Mouse (Mus musculus): Measurements from ENCODE around the gene Jade2. TPM values are rescaled to one million over a fixed set of nuclear protein-coding genes. Genes with fewer than 3 reads are reported as not detected.

The Jade2 gene
- polyA plus RNA-seq (2012; rRNA removed): 13.3 and 17.3 TPM in 2 replicates

DNA sequence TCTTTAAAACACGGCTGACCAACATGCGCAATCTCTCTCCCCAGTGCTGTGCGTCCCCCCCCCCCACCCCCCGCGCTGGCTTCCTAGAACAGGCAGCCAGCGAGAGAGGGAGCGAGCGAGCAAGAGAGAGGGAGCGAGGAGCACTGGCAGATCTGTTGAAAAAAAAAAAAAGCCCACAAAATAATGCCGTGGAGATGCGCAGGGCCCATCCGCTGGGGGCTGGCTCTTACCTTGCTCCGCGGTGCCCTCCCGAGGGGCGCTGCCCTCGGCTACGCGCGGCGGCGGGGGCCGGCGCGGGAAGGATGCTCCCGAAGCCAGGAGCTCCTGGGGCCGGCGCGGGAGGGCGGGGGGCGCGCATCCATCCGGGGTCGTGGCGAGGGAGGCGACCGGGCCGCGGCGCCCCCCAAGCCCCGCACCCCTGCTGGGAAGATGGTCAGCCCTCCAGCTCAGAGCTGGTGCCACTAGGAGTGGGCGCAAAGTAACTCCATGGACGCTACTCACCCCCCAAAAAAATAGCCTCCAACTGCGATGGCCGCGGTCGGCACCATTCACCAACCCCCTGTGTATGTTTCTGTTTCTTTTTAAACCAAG is at the start of gene Jade2:
Gene Jade2 (minus strand): TSS at position 573 of the 591 bp plus-strand sequence.
- DNase-seq (ENCODE audit: low read depth): no peak

DNA sequence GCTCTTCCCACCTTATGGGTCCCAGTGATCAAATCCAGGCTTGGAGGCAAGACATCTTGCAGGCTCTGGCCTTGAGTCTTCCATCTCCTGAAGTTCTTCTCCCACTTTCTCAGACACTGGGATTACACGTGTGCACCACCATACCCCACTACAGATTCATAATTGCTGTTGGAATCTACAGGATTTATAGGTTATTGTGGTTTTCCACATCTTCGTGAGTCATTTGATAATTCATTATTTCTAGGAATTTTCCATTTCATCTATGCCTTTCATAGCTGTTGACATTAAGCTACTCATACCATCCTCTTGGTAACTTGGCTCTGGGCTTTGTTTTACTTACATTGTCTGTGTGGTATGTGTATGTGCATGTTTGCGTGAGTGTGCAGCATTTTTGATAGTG is 46.8 kb upstream of the Jade2 start:
- no peak for DNase-seq (ENCODE audit: low read depth)

DNA sequence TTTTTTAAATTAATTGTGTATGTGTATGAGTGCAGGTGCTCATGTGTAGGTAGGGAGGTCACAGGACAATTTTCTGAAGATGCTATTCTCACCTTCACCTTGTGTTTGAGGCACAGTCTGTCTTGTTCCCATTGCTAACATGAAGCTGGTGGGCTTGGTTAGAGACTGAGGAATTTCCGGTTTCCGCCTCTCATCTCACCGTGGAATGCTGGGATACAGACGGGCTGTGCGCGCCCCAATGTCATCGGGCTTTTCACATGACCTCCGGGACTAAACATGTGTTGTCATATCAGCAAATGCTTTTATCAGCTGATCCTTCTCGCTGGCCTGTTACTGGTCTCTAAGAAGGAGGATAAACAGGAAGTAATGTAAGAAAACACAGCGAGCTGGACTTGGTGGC is 42.2 kb upstream of the Jade2 start:
- DNase-seq (ENCODE audit: low read depth): no peak

DNA sequence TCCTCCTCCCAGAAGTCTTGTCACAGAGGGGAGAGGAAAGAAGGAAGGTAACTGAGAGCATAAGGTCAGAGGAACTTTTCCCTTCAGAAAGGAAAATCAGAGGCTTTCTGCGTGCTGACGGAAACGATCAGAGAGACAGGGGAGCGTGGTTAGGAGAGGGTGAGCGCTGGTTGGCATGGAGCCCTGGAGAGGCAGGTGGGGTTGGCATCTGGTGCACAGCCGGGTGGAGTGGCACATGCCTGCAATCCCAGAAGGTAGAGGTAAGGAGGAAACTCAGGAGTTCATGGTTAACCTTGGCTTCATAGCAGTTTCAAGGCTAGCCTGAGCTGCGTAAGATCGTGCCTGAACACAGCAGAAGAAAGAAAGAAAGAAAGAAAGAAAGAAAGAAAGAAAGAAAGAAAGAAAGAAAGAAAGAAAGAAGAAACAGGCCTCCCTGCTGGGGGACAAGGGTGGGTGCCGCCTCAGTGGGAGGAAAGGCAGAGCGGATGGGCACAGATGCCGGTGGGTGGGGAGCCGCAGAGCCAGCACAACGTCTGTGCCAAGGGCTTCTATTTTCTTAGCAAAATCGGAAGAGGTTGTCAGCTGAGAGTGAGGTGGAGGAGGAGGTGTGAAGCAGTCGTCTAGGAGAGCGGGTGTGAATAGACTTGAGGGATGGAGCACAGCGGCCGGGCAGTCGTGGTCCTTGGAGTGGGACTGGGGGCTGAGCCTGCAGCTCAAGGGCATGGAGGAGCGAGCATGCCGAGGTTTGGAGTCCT is 41.0 kb upstream of the Jade2 start:
- no peak for DNase-seq (ENCODE audit: low read depth)

DNA sequence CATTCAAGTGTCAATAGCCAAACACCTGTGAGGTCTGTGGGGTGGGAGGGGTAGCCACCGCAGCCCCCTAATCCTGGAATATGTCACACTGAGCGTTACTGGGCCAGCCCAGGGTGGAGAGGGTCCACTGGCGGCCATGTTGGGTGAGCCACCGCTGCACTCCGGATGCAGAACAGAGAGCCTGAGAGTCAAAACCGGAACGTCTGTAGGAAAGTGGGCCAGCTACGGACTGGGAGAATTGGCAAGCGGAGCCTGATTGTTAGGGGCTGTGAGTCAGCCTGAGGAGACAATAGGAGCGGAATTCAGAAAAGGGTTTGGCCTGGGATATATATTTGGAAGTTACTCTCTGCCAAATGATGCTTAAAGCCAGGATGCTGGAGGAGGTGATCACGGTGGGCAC is 39.9 kb upstream of the Jade2 start:
- DNase-seq (ENCODE audit: low read depth): no peak

DNA sequence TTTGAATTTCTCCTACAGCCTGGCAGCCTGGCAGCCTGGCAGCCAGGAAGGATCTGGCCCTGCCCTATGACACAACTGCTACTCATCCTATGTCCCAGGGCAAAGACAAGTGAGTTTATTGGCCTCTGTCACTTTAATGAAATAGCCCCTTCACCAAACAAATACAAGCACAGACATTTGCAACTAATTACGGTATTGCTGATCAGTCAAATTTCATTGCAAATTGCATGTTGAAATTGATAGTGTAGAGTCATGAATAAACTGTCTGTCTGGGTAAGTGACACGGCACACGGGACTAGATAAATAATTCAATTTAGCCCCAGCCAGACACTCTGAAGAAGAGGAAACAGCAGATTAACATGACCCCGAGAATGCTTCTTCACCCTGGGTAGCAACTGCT is 38.6 kb upstream of the Jade2 start:
- no peak for DNase-seq (ENCODE audit: low read depth)

DNA sequence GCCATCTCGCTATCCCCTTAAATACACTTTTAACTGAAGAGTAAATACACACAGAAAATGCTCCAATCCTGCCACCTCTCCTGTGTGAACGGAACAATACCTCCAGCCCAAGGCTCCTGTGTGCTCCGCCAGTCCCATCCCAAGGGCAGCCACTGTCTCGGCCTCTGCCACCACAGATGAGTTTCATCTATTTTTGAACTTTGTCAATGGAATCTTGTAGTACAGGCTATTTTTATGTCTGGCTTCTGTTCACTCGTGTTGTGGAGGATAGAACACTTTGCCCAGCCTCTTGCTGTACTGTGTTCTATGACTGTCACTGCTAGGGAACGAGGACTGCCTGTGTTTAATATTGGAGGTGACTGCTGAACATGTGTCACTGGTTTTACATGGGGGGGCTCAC is 28.2 kb upstream of the Jade2 start:
- DNase-seq (ENCODE audit: low read depth): no peak

DNA sequence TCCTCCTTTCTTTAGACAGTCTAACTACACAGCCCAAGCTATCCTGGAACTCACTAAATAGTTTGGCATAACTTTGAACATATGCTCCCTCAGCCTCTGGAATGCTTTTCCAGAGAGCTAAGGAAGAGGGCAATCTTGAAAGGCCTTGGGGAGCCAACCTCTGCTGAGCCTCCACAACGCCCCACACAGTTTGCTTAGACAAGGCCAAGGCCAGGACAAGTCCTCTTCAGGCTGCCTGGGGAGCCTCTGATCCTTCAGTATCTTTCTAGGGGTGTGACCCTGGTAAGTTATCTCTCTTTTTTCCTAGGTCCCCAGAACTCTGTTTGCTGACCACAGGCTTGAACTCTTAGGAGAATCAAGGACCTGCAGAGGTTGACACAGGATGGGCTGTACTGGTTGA is 26.6 kb upstream of the Jade2 start:
- DNase-seq (ENCODE audit: low read depth): no peak

DNA sequence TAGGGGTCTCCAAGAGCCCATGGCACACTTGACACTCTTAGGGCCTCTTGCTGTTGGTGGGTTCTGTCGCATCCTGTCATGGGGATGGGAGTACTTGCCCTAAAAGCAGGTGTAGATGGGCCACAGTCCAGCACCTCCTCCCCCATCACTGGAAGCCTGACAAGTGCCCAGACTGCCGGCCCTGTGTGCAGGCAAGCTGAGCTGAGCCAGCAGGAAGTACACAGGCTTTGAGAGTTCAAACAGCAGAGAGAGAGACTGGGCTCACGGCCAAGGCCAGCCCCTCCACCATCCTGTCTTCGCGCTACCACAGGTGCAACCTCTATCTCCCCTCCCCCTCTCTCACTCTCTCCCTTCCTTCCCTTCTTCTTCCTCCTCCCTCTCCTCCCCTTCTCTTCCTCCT is 26.2 kb upstream of the Jade2 start:
- no peak for DNase-seq (ENCODE audit: low read depth)

DNA sequence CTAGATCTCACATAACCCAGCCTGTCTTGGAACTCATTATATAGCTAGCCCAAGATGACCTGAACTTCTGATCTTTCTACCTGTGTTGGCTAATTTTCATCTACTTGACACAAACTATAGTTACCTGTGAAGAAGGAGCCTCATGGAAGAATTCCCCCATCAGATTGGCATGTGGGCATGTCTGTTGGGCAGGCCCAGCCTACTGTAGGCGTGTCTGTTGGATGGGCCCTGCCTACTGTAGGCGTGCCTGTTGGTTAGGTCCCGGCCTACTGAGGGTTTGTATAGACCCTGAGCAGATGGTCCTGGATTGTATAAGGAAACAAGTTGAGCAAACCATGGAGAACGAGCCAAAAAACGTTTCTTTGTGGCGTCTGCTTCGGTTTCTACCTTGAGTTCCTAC is 24.3 kb upstream of the Jade2 start:
- no peak for DNase-seq (ENCODE audit: low read depth)

DNA sequence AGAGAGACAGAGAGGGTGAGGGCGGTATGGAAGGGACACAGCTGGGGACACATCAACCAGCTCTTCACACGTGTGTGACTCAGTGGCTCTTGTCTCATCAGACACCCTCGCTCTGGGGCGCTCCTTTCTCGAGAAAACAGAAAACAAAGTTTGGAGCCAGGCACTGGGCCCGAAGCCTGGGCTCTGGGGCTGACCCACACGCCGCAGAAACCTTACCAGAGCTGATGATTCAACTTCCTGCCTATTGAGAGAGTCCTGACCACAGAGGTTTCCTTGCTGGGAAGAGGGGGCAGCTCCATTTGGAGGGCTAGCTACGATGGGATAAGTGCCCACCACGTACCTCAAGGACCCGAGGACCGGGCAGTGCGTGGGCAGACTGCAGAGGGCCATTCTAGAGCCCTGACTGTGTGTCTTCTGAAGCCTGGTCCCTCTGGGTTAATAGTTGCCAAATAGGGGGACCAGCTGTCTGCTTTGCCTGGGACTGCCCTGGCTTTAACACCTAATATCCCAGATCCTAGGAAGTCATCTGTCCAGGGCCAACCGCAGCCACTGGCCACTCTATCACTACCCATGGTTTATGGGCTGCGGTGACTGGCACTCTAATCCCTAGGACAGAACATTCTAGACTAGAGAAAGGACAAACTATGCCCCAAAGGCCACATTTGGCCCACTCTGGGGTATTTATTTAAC is 23.7 kb upstream of the Jade2 start:
- DNase-seq (ENCODE audit: low read depth): no peak

DNA sequence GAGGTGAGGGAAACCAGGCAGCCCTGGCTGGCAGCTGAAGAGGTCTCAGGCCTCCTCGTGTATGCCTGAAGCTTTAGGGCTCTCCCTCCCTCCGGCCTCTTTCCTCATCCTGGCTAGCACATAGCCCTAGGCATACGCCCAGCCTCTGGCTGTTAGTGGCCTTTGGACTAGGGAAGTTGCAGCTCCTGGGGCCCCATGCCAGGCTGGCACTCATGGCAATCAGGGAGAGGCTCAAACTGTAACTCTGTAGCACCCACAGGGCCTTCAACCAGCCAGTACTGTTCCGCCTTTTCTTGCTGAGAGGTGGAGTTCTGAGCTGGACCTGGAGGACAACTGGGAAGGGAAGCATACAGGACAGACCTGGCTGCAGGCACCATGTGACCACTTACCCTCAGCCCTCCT is 19.5 kb upstream of the Jade2 start:
- no peak for DNase-seq (ENCODE audit: low read depth)

DNA sequence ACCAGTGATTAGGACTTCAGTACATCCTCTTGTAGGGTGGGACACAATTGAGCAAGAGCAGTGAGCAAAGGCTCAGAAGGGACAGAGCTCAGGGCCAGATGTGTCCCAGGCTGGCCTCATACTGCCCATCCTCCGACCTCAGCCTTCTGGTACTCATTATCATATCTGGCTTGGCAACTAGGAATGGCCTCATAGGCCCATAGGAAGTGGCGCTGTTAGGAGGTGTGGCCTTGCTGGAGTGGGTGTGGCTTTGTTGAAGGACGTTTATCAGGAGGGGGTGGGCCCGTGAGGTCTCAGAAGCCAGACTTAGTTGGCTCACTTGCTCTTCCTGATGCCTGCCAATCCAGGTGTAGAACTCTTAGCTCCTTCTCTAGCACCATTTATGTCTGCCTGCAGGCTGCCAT is 18.3 kb upstream of the Jade2 start:
- no peak for DNase-seq (ENCODE audit: low read depth)

DNA sequence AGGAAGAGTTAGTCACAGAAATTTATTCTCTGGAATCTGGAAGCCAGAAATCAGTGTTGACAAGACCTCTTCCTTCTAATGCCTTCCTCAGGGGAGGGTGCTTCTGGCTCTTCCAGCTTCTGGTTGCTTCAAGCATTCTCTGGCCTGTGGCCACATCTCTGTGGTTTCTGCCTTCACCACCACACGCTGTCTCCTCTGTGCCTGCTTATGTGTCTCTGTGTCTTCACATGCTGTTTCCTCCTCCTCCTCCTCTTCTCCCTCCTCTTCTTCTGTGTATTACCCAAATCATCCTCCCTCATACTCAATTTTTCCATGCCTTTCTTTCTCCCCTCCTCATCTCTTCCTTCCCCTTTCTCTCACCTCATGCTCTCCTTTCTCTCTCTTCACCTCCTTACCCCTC is 17.6 kb upstream of the Jade2 start:
- DNase-seq (ENCODE audit: low read depth): no peak

DNA sequence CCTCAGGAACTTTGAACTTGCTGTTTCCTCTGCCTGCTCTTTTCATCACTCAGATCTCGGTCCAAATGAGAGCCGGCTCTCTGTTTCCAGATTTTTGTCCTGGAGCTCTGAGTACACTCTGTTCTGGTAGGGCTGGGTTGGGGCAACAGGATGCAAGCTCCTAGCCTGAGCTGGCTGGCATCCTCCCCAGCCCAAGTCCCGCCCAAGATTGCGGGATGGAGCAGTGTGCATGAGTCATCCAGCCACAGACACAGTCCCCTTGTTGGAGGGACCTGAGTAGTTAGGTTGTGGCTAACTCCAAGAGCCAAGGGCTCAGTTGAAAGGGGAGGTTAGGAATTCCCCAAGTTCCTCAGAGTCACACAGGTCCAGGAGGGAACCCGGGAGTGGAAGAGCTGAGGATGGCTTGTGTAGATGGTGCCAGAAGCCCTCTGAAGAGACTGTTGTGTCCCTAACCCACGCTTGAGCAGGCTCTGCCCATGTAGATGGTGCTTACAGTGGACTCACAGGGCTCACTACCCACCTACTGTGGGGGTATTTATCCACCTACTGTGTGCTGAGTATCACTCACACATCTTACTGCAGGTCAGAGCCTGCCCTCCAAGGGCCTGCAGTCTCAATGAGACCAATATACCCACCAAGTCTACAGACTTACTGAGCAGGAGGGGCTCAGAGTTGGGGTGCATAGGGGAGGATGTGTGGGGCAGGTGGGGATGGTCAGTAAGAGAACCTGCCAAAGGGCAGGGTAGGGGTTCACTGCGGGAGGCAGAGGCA is 17.0 kb upstream of the Jade2 start:
- DNase-seq (ENCODE audit: low read depth): no peak

DNA sequence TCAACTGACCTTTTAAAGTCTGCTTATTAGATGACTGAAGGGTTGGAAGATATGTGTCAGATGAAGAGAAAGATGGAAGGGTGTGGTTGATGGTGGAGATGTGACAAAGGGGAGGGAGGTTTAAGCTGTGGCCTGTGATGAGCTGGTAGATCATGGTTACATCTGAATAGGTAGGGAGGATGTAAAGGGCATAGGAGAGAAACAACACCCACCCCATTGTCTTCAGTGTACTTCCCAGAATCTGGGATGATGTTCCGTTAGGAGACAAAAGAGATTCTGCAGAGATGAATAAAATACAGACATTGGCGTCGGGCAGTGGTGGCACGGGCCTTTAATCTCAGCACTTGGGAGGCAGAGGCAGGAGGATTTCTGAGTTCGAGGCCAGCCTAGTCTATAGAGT is 15.7 kb upstream of the Jade2 start:
- DNase-seq (ENCODE audit: low read depth): no peak

DNA sequence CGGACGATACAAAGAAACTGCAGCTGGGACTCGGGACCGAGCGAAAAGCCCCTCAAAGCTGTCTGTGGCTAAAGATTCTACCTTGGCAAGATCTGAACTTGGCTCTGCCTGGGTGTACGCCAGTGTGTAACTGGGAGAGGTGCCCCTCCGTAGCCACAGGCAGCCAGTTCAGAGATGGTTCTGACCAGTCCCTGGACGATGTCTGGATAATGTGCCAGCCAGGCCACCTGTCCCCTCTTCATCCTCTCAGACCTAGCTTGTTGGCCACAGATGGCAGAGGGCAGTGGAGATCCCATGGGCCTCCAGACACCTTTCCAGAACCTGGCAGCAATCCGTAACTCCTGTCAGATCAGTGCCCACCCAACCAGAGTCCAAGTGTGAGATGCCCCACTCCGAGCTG is 9.8 kb upstream of the Jade2 start:
- no peak for DNase-seq (ENCODE audit: low read depth)

DNA sequence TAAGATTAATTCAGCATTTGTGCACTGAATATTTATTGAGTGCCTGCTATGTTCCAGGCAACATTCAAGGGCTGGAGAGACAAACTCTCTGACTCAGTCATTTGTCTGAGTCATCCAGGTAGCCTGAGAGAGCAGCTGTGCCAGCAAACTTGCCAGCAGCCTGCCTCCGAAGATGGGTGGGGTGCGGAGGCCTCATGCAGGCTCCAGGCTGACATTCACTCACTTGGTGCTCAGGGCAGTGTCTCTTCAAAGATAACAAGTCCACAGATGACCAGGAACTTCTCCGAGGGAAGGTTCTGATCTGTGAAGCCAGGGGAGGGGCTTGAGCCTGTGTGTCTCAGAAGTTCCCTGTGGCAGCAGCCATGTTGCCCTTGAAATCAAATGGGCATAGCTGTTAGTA is 8.6 kb upstream of the Jade2 start:
- no peak for DNase-seq (ENCODE audit: low read depth)

DNA sequence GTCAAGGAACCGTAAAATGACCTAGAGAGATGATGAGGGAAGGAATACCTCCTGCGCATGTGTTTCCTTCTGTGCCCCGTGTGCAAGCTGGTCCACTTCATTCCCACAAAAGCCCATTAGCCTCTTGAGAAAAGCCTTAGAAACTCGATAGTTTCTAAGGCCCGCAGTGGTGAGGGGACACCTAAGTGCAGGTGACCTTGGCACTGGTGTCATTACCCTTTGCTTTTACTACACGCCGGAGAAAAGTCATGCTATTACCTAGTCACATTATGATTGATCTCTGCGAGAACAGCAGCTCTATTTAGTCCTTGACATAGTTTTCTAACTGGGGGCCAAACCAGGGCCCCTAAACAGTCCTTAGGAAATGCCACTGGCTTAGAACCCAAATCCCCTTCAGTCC is 3.2 kb upstream of the Jade2 start:
- no peak for DNase-seq (ENCODE audit: low read depth)

DNA sequence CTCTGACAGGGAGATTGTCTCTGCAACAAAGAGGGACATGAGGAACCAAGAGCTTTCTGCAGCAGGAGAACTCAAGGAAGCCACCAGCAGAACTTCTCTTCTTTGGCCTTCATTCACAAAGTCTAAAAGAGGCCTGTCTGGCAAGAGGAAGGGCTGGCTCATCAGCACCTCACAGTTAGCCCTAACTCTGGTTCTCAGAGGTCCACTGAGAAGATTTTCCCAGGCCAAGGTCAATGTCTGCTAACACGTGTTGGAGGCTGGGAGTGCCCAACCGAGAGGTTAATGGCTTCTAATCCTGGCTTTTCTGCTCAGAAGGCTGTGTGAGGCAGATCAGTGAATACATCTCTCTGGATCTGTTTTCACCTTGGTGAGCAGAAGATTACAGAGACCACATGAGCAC is 2.1 kb upstream of the Jade2 start:
- DNase-seq (ENCODE audit: low read depth): no peak

DNA sequence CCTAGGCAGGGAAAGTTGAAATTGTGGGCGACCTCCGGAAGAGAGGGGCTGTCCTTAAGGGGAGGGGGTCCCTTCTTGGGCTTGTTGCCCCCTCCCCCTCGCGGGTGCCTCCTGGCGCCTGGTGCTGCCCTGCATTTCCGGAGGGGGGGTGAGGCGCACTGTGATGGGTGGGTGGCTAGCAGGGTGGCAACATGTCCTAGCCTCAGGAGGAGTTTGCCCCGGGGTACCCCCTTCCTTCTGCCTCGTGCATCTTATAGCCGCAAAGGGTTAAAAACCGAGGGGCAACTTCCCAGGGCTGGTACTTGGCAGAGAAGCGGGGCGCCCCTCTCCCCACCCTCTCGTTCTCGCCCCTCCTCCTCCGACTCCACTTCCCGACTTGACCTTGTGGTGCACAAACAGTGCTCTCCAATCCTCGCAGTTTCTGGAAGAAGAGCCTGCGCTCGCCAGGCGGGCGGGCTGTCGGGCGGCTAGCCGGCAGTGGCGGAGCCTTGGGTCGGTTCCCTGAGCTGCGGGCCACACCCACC is 1.1 kb upstream of the Jade2 start:
- no peak for DNase-seq (ENCODE audit: low read depth)

DNA sequence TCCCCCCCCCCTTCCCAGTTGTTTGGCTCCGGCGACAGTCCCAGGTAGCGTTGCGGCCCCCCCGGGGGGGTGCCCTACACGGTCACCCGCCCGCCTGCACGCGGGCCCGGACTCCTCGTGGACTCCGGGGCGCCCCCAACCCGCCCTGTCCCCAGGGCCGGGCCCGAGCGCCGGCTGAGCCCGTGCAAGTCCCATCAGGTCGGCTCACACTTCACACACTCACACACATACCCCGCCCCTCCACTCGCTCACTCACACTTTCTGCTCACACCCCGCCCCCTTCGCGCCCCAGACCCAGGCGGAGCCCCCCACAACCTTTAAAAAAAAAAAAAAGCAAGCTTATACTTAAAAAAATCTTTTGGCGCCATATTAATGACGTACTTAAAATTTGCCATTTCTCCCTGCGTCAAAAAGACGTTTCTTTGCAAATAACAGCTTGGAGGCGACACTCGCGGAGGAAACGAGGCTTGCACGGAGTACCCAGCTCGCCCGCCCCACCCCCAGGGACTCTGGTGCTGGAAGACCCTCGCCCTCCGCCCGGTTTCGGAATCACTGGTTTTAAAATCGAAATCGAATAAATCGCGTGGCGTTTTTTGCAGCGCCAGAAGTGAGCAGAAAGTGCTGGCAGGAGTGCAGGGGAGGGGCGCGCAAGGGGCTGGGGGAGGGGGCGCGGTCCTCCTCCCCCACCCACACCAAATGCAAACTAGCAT is 520 bp upstream of the Jade2 start:
- DNase-seq (ENCODE audit: low read depth): no peak
